Mouse (Mus musculus) lung, embryonic 14.5 days (tissue): ENCODE results near the gene Fndc3b. TPM values are rescaled to one million over a fixed set of nuclear protein-coding genes. Genes with fewer than 3 reads are reported as not detected.

Source experiments
- ATAC-seq: fragments of 200-750 bp; cut with Nextera tagmentation; 2 replicates; pipeline ENCODE4 v1.8.0; 2017; ENCODE audit warnings: mild to moderate bottlenecking, moderate TSS enrichment, moderate library complexity; ENCODE audit not compliant: insufficient read depth
- DNase-seq: peaks from one replicate; pipeline ENCODE4 v3.0.0-alpha.2; 2015
- H3K27ac ChIP-seq: fragments of 300-500 bp; sonication (generic); 2 replicates; pipeline ENCODE4 v1.5.1; 2014; ENCODE audit warnings: low read depth, mild to moderate bottlenecking, moderate library complexity
- H3K27me3 ChIP-seq: fragments of 300-500 bp; sonication (generic); 2 replicates; pipeline ENCODE4 v1.6.1; 2014; ENCODE audit warnings: low read length, control low read depth; ENCODE audit not compliant: insufficient read depth
- H3K36me3 ChIP-seq: fragments of 300-500 bp; sonication (generic); 2 replicates; pipeline ENCODE4 v1.6.1; 2014; ENCODE audit warnings: control low read depth; ENCODE audit not compliant: insufficient read depth
- H3K4me1 ChIP-seq: fragments of 300-500 bp; sonication (generic); 2 replicates; pipeline ENCODE4 v1.6.1; 2014; ENCODE audit warnings: antibody characterized with exemption, control low read depth; ENCODE audit not compliant: insufficient read depth
- H3K4me2 ChIP-seq: fragments of 300-500 bp; sonication (generic); 2 replicates; pipeline ENCODE4 v1.6.1; 2014; ENCODE audit warnings: mild to moderate bottlenecking
- H3K4me3 ChIP-seq: fragments of 300-500 bp; sonication (generic); 2 replicates; pipeline ENCODE4 v1.5.1; 2014; ENCODE audit warnings: low read depth, low read length
- H3K9ac ChIP-seq: fragments of 300-500 bp; sonication (generic); 2 replicates; pipeline ENCODE4 v1.6.1; 2014
- H3K9me3 ChIP-seq: fragments of 300-500 bp; sonication (generic); 2 replicates; pipeline ENCODE4 v1.6.1; 2016; ENCODE audit warnings: low read depth, low read length, control low read depth
- CTCF ChIP-seq: IDR thresholded peaks from 2 replicates; pipeline ENCODE4 v1.5.1; 2016; ENCODE audit warnings: antibody characterized with exemption, low read depth
- WGBS: fragments of 180-500 bp; shearing (Covaris S2); extraction: QIAGEN DNeasy Blood & Tissue Kit; methylation state at CpG from one replicate; pipeline ENCODE4 v1.1.7; 2014; 5-methylcytosine and 5-hydroxymethylcytosine counted together
- polyA plus RNA-seq: library from polyadenylated mRNA; unstranded; fragments of >200 nt; fragmentation: Nextera tagmentation; extraction: Ambion mirVana; gene quantifications from 2 replicates; pipeline ENCODE4 v1.2.1, GENCODE M21; 2014

Fndc3b gene
- polyA plus RNA-seq, 1 experiment from 2014 or later, result 37.1 TPM

DNA sequence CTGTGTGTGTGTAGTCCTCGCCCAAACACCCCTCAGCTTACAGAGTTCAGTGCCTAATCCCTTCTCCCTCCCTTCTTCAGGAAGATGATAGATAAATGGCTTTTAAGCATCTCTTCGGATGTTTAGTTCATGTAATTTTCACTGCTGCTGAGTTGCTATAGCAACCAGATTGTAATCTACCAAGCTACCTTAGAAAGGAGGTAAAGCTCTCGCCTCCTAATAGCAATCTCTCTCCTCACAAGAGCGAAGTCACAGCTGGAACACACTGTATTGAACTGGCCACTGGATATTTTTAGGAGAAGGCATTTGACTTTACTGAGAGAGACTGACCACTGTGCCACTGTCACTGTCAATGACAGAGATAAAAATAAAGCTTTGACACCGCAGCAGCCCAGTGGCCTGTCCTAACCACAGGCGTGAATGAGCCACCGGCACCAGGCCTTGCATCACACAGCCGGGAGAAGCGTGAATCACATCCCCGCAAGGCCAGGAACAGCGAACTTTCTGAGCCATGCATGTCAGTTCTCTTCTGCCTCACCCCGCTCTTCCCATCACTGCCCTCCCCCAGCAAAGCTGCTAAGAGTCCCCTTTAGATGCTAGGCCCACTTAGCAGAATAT lies 86.0 kb downstream of the Fndc3b start:
- Histone ChIP-seq H3K9me3 (no peaks in the 10 kb centered on the region), H3K4me1 (0 out of 2 replicates have a peak, but pooled peaks cover 2% of the 10 kb centered on the region), H3K4me2 (no peak overlapping the region), H3K27ac (no peak overlapping the region), H3K27me3 (no peaks in the 10 kb centered on the region), H3K4me3 (no peak overlapping the region), H3K36me3 (no peaks in the 10 kb centered on the region; the same call in 1 of the 2 replicates), H3K9ac (no peak overlapping the region)
- WGBS, result 59% methylated on average over 12 of the region's 12 CpGs
- TF ChIP-seq CTCF, result no peak
- ATAC-seq, result no peak
- DNase-seq, result no peak

DNA sequence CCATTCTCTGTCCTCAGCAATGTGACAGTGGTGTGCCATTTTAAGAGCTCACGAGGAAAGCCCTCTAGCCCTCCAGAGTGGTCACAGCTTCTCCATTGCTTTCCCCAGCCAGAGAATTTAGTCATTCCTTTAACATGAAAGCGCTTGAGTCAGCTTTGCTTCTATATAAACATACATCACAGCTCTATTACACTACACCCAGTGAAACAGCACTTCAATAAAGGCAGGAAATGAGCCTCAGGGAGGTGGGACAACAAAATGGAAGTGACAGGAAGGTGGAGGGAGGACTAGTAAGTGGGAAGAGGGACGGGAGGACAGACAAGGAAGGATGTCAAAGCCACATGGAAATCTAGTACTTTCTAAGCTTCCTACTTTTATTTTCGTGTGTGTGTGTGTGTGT lies 88.7 kb downstream of the Fndc3b start:
- H3K36me3 ChIP-seq, result peaks cover 8% of the 10 kb centered on the region
- H3K9me3 ChIP-seq, result no peaks in the 10 kb centered on the region
- no peaks in the 10 kb centered on the region for H3K27me3 ChIP-seq
- TF ChIP-seq CTCF, result no peak
- WGBS, result 33% methylated on average over 4 of the region's 4 CpGs
- H3K4me1 ChIP-seq, result peaks cover 8% of the 10 kb centered on the region
- DNase-seq (peak; percentile 66), ATAC-seq (peak; percentile 33; the same call in 1 of the 2 replicates)
- H3K27ac ChIP-seq, result peak overlapping the region; percentile 72; the same call in 1 of the 2 replicates
- H3K4me2 ChIP-seq, result no peak overlapping the region
- H3K4me3 ChIP-seq, result no peak overlapping the region
- H3K9ac ChIP-seq, result no peak overlapping the region

DNA sequence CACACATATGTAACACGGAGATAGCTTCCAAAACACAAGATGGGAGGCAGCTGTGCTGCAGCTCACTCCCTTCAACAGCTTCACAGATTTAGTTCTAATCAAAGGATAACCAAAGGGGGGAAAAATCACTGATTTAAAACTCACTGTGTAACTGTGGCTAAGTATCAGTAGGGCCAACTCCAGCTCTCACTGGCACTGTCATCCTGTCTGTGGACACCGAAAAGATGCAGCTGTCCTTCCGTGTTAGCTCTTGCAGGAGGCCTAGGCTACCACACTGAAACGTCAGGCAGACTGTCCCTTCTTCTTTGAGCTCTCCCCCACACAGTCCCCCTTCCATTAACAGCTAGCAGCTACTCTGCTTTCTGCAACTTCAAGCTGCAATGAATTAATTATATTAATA lies 89.9 kb downstream of the Fndc3b start:
- no peak for TF ChIP-seq CTCF
- H3K4me1 ChIP-seq, result peaks cover 20% of the 10 kb centered on the region
- 48% methylated on average over 4 of the region's 4 CpGs for WGBS
- DNase-seq (peak; percentile 58), ATAC-seq (peak; percentile 32; the same call in 1 of the 2 replicates)
- no peaks in the 10 kb centered on the region for H3K9me3 ChIP-seq
- no peak overlapping the region for H3K4me2 ChIP-seq
- no peak overlapping the region for H3K9ac ChIP-seq
- no peaks in the 10 kb centered on the region for H3K27me3 ChIP-seq
- H3K36me3 ChIP-seq, result peaks cover 8% of the 10 kb centered on the region
- H3K27ac ChIP-seq, result peak overlapping the region; percentile 18; the same call in 1 of the 2 replicates
- H3K4me3 ChIP-seq, result no peak overlapping the region

DNA sequence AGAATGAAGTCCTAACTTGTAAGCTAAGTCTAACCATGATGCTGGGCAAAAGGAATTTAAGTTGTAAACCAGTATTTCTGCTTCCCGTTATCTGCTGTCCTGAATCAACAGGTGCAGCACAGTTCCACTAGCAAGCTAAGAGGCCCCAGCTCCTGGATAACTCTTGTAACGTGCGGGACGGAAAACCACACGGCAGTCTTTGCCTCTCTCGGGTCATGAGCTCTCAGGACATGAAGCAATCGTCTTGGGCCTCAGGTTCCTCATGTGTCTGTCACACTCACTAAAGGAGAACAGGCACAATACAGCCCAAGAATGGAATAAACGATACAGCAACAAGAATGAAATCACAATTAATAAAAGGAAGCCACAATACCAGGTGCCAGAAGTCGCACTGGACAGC lies 93.4 kb downstream of the Fndc3b start:
- H3K4me3 ChIP-seq, result no peak overlapping the region
- ATAC-seq, result no peak
- H3K4me2 ChIP-seq, result no peak overlapping the region
- 0 out of 2 replicates have a peak overlapping the region, but pooled peaks have one; percentile 75 for H3K27ac ChIP-seq
- 51% methylated on average over 9 of the region's 9 CpGs for WGBS
- no peak for TF ChIP-seq CTCF
- H3K27me3 ChIP-seq, result no peaks in the 10 kb centered on the region
- DNase-seq, result peak; percentile 42
- peaks cover 28% of the 10 kb centered on the region for H3K4me1 ChIP-seq
- peaks cover 20% of the 10 kb centered on the region for H3K36me3 ChIP-seq
- no peak overlapping the region for H3K9ac ChIP-seq
- H3K9me3 ChIP-seq, result no peaks in the 10 kb centered on the region

DNA sequence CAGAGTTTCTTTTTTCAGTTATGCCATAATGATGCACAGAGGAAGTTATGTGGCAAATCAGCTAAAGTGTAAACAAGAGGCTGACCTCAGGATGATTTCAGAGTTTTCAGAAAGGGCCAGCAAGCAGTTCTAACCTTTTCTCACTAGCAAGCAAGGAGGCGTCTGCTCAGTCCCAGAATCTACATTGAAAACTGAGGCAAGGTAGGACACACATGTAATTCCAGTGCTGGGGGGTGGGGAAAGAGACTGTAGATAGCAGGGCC lies 93.9 kb downstream of the Fndc3b start:
- no peaks in the 10 kb centered on the region for H3K9me3 ChIP-seq
- no peaks in the 10 kb centered on the region for H3K27me3 ChIP-seq
- no peak overlapping the region for H3K4me2 ChIP-seq
- ATAC-seq (no peak), DNase-seq (no peak)
- H3K4me3 ChIP-seq, result no peak overlapping the region
- H3K9ac ChIP-seq, result no peak overlapping the region
- no peak for TF ChIP-seq CTCF
- peaks cover 29% of the 10 kb centered on the region for H3K4me1 ChIP-seq
- 23% methylated on average over 1 of the region's 1 CpGs for WGBS
- peaks cover 20% of the 10 kb centered on the region for H3K36me3 ChIP-seq
- H3K27ac ChIP-seq, result peak overlapping the region; percentile 75; the same call in 1 of the 2 replicates

DNA sequence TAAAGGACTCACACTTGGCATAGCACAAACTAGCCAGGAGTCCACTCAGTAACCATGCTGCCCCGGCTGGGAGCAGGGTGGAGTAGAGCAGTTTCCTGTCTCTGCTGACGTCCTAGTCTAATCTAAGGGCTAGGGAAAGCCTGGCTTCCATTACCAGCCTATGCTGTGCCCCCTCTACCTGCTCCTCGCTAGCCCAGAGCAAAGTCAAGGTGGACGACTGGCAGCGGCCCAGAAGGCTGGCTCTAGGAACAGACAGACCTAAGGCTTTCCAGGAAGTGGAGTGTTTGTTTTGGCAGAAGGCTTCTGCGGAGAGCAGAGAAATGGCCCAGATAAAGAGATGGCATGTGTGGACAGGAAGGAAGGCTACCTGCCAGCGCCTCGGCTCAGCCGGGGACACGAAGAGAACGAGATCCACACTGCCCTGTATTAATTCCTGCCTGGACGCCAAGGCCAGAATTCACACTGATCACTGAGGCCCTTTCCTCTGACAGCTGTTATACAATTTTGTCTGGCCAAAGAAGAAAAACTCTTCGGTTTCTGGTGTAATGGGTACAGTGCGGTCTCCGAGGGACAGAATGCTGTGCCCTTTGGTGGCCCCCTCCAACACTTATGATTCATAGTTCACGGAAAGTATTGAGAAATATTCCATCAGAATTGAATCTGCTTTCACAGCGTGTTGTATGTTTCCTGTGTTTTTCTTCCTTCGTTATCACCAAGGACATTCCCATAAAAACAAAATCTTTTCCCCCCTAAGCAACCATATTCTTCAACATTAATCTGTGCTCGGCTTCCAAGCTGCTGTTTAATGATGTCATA lies 94.5 kb downstream of the Fndc3b start:
- WGBS, result 26% methylated on average over 19 of the region's 19 CpGs
- peak; percentile 57 for ATAC-seq
- no peak overlapping the region; the same call in 1 of the 2 replicates for H3K9ac ChIP-seq

DNA sequence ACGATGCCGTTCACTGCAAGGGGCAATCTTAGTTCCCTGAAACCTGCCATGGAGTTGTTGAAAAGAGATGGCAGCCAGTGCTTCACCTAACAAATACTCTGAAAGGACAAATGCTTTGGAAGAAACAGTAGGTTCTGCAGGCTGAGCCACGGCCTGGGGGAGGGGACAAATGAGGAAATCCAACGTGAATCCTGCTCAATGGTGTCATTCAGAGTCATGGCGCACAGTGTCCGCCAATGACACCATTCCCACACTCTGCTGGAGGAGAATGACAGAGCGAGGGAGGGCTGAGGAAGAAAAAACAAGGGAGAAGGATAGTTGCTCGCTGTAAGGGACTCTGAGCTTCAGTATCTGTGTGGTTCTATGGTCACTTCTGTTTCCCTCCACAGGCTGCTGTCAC lies 95.6 kb downstream of the Fndc3b start:
- ATAC-seq (no peak), DNase-seq (no peak)
- no peak for TF ChIP-seq CTCF
- H3K27me3 ChIP-seq, result no peaks in the 10 kb centered on the region
- H3K4me1 ChIP-seq, result peaks cover 29% of the 10 kb centered on the region
- H3K27ac ChIP-seq, result no peak overlapping the region
- H3K9ac ChIP-seq, result no peak overlapping the region
- no peak overlapping the region for H3K4me3 ChIP-seq
- WGBS, result 72% methylated on average over 8 of the region's 8 CpGs
- H3K9me3 ChIP-seq, result no peaks in the 10 kb centered on the region
- H3K36me3 ChIP-seq, result peaks cover 20% of the 10 kb centered on the region
- no peak overlapping the region for H3K4me2 ChIP-seq

More for the DNA sequence above, 94.5 kb downstream of the Fndc3b start:
- Histone ChIP-seq H3K36me3 (peaks cover 20% of the 10 kb centered on the region), H3K9me3 (no peaks in the 10 kb centered on the region), H3K27ac (peak overlapping the region; percentile 75), H3K27me3 (no peaks in the 10 kb centered on the region), H3K4me3 (no peak overlapping the region), H3K4me2 (peak overlapping the region; percentile 36), H3K4me1 (peaks cover 29% of the 10 kb centered on the region)
- DNase-seq, result peak; percentile 72
- TF ChIP-seq CTCF, result no peak
